ENCODE assay signal across 15 mouse cellular contexts in the genomic region with DNA sequence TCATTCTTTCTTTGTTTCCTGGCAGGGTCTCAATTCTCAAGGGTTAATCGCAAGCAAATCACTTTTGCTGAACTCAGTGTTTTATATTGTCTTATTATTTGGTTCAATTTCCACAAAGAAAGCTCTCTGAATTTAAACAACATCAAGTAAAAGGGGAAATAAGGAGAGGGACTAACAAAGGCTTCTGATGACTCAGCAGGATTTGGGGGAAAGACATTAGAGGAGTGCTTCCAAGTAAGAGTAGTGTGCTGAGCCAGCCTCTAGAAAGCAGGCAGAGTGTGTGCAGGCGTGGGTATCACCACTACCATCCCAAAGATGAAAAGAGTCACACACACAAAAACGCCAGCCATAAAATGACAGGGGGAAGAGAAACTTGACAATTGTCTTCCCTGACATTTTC. TPM values are rescaled to one million over a fixed set of nuclear protein-coding genes. Genes with fewer than 3 reads are reported as not detected.
A peak's percentile ranks its signal among the peaks of the same experiment; 100 is the strongest.
DNase-seq lines count a peak whose midpoint lies in the region; ATAC-seq lines count a peak whose summit lies in the region.
"Had no signal": no experiment of that assay in that cellular context is flagged by ENCODE, and none has a peak within 500 bp of the region (broad histone marks: within the 10 kb centered on the region; RNA-seq: fewer than 3 reads in every experiment).

No protein-coding gene starts in this region.

- DNase-seq in adrenal gland, adult 2 months: peak; percentile 33
- DNase-seq in adrenal gland, postnatal 4 days (ENCODE audit: low spot score in 2 of 2): no peak
- no peak for DNase-seq in hindbrain, embryonic 10.5 days (ENCODE audit: low spot score)
- DNase-seq in R1 (ENCODE audit: low read depth, low spot score): peak; percentile 14
- no peak for DNase-seq in urinary bladder, adult 18-20 months (ENCODE audit: low spot score in 2 of 2)
- no peak for DNase-seq in thymus, postnatal 4 days
- DNase-seq: adrenal gland, postnatal 36 days; cerebellum, adult 2 months; kidney, adult 11 months; kidney, postnatal 14 days had no signal

- no peaks in the 10 kb centered on the region for H3K36me3 ChIP-seq in hindbrain, embryonic 13.5 days
- H3K36me3 ChIP-seq in hindbrain, embryonic 10.5 days: no peaks in the 10 kb centered on the region

- H3K4me1 ChIP-seq in hindbrain, embryonic 13.5 days (replicated peaks): peaks cover 4% of the 10 kb centered on the region; the same call in 1 of the 2 replicates
- peaks cover 11% of the 10 kb centered on the region; the same call in 1 of the 2 replicates for H3K4me1 ChIP-seq in hindbrain, embryonic 10.5 days (replicated peaks)

- WGBS in hindbrain, embryonic 13.5 days: 62% methylated on average over 3 of the region's 3 CpGs
- 75% methylated on average over 3 of the region's 3 CpGs for WGBS in hindbrain, embryonic 10.5 days

- H3K4me3 ChIP-seq in hindbrain, embryonic 13.5 days: no peak overlapping the region
- no peak overlapping the region for H3K4me3 ChIP-seq in hindbrain, embryonic 10.5 days

- 0 out of 2 replicates have a peak overlapping the region, but pooled peaks have one; percentile 42 for H3K27ac ChIP-seq in hindbrain, embryonic 13.5 days
- H3K27ac ChIP-seq in hindbrain, embryonic 10.5 days: no peak overlapping the region

- no peak overlapping the region for H3K4me2 ChIP-seq in hindbrain, embryonic 13.5 days
- H3K4me2 ChIP-seq: liver, embryonic 11.5 days; midbrain, embryonic 11.5 days had no signal

- H3K9me3 ChIP-seq in hindbrain, embryonic 13.5 days: no peaks in the 10 kb centered on the region
- no peaks in the 10 kb centered on the region for H3K9me3 ChIP-seq in hindbrain, embryonic 10.5 days

- no peaks in the 10 kb centered on the region for H3K27me3 ChIP-seq in hindbrain, embryonic 13.5 days
- no peaks in the 10 kb centered on the region for H3K27me3 ChIP-seq in hindbrain, embryonic 10.5 days (ENCODE audit: insufficient read depth, poor library complexity, severe bottlenecking)

- ATAC-seq in hindbrain, embryonic 13.5 days (ENCODE audit: low FRiP score): no peak
- ATAC-seq in megakaryocyte, adult 5-6 weeks (ENCODE audit: poor library complexity, severe bottlenecking): peak; percentile 70
- ATAC-seq: lung, postnatal 0 days had no signal

- no peak overlapping the region for H3K9ac ChIP-seq in hindbrain, embryonic 13.5 days

RNA-seq across cellular contexts. Expression of a gene that starts 10.9 kb away (rescaled TPM):
- 100 to 1,000 TPM; 390 to 447 TPM for total RNA-seq in adrenal gland, adult 2 months (2021)
- polyA plus RNA-seq in adrenal gland, adult 2 months (2012; rRNA removed): 28.6 and 38.8 TPM in 2 replicates
- total RNA-seq in adrenal gland, postnatal 4 days (2021): 100 to 1,000 TPM; 337 to 380 TPM
- polyA plus RNA-seq in hindbrain, embryonic 13.5 days (2015; fragmentation: Nextera tagmentation; extraction: Ambion mirVana): 84.7 and 90.8 TPM in 2 replicates
- polyA plus RNA-seq in hindbrain, embryonic 10.5 days (2016; fragmentation: Nextera tagmentation; extraction: Ambion mirVana): 101 and 113 TPM in 2 replicates
- total RNA-seq in megakaryocyte, adult 5-6 weeks (2015): 79.2 and 108 TPM in 2 replicates
- 62.0 and 70.3 TPM in 2 replicates for total RNA-seq in megakaryocyte, adult 5-6 weeks (2017)

RNA-seq across cellular contexts. Expression of a gene that starts 40.0 kb away (rescaled TPM):
- 1 to 10 TPM in 1 of 2 experiments, under 1 TPM in 1; 0.92 to 1.8 TPM for total RNA-seq in adrenal gland, adult 2 months (2021)
- 1.2 and 1.4 TPM in 2 replicates for polyA plus RNA-seq in adrenal gland, adult 2 months (2012; rRNA removed)
- 1 to 10 TPM; 2.0 to 2.9 TPM for total RNA-seq in adrenal gland, postnatal 4 days (2021)
- 0.30 and 0.31 TPM in 2 replicates for polyA plus RNA-seq in hindbrain, embryonic 13.5 days (2015; fragmentation: Nextera tagmentation; extraction: Ambion mirVana)
- 0.09 and 0.18 TPM in 2 replicates for polyA plus RNA-seq in hindbrain, embryonic 10.5 days (2016; fragmentation: Nextera tagmentation; extraction: Ambion mirVana)
- 78.9 and 93.9 TPM in 2 replicates for total RNA-seq in megakaryocyte, adult 5-6 weeks (2015)
- 204 and 218 TPM in 2 replicates for total RNA-seq in megakaryocyte, adult 5-6 weeks (2017)

Comparison
In these comparisons a context has a peak if more than half of its experiments do, and no peak if none do; other contexts are left out.
1. DNase-seq: peak in adrenal gland, adult 2 months (single experiment) and R1 (single experiment); none in adrenal gland, postnatal 4 days (0 of 2), hindbrain, embryonic 10.5 days (single experiment), urinary bladder, adult 18-20 months (0 of 2) and thymus, postnatal 4 days (single experiment).
2. RNA of a gene that starts 40.0 kb away (total RNA-seq): 78.9 to 218 TPM in megakaryocyte, adult 5-6 weeks; 2.0 to 2.9 TPM in adrenal gland, postnatal 4 days and 0.92 to 1.8 TPM in adrenal gland, adult 2 months; every median in the first group is over 10 times any median in the second.